Mouse (Mus musculus) C2C12 (cell line): Measurements from ENCODE around the gene Slc43a2. TPM values are rescaled to one million over a fixed set of nuclear protein-coding genes. Genes with fewer than 3 reads are reported as not detected.

Experiments
- H3K27me3 ChIP-seq: one replicate; pipeline ENCODE4 v1.6.1; 2011; ENCODE audit not compliant: control insufficient read depth, insufficient read depth, insufficient read length
- H3K36me3 ChIP-seq: one replicate; pipeline ENCODE4 v1.6.1; 2011; ENCODE audit not compliant: control insufficient read depth, insufficient read depth
- H3K4me3 ChIP-seq: one replicate; pipeline ENCODE4 v1.5.1; 2011; ENCODE audit warnings: mild to moderate bottlenecking, control low read depth; ENCODE audit not compliant: poor library complexity, insufficient read depth, severe bottlenecking
- H3K79me2 ChIP-seq: one replicate; pipeline ENCODE4 v1.6.1; 2011; ENCODE audit not compliant: control insufficient read depth, insufficient read depth
- H3K79me3 ChIP-seq: one replicate; pipeline ENCODE4 v1.6.1; 2011; ENCODE audit warnings: low read depth, control low read depth
- H3ac ChIP-seq: one replicate; pipeline ENCODE3; 2011; ENCODE audit warnings: low read depth; ENCODE audit not compliant: control insufficient read depth, insufficient read length
- CEBPB ChIP-seq: IDR thresholded peaks from one replicate; pipeline ENCODE4 v1.6.1; 2011; ENCODE audit warnings: low read depth, mild to moderate bottlenecking, control low read depth, moderate library complexity
- CTCF ChIP-seq: IDR thresholded peaks from one replicate; pipeline ENCODE4 v1.5.1; 2011; ENCODE audit not compliant: control insufficient read depth, insufficient read depth, insufficient read length
- FOSL1 ChIP-seq: IDR thresholded peaks from one replicate; pipeline ENCODE4 v1.8.0; 2011; ENCODE audit warnings: mild to moderate bottlenecking, low read length; ENCODE audit not compliant: poor library complexity, insufficient read depth, severe bottlenecking
- MAX ChIP-seq: IDR thresholded peaks from one replicate; pipeline ENCODE4 v1.6.1; 2011; ENCODE audit warnings: mild to moderate bottlenecking, control low read depth
- MYOD1 ChIP-seq: IDR thresholded peaks from one replicate; pipeline ENCODE4 v1.6.1; 2011; ENCODE audit warnings: low read depth; ENCODE audit not compliant: control insufficient read depth, insufficient read length
- MYOG ChIP-seq: IDR thresholded peaks from one replicate; pipeline ENCODE4 v1.6.1; 2011; ENCODE audit not compliant: control insufficient read depth, insufficient read length; ENCODE audit errors: extremely low read depth
- USF1 ChIP-seq: IDR thresholded peaks from one replicate; pipeline ENCODE4 v1.6.1; 2011; ENCODE audit warnings: low read depth, mild to moderate bottlenecking, control low read depth, moderate library complexity
- polyA plus RNA-seq: library from polyadenylated mRNA; unstranded; fragments of >200 nt; fragmentation: generic; extraction: Trizol; gene quantifications from one replicate; pipeline ENCODE4 v1.2.1, GENCODE M21; 2012; ENCODE audit warnings: missing spikeins

Slc43a2 gene
- polyA plus RNA-seq, 1 experiment: 2.2 TPM

DNA sequence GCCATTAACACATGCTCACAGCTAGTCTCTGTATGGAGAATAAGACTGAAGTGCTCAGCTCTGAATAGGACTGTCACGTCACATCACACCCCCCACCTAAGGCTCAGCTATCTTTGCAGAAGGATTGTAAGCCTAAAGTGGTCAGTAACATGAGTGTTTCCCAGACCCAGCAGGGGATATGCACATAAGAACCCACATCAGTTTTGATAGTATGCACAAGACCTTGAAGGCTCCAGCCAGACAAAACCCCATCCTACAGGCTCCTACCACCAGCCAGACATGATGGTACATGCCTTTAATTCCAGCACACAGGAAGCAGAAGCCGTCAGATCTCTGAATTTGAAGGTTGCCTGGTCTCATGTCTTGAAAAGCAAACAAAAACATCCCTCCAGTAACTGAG is 78.5 kb downstream of the Slc43a2 start:
- H3K4me3 ChIP-seq: no peak overlapping the region
- H3K79me2 ChIP-seq: no peaks in the 10 kb centered on the region
- H3K36me3 ChIP-seq: peaks cover 77% of the 10 kb centered on the region
- no peak for TF ChIP-seq MAX
- TF ChIP-seq MYOG: no peak
- TF ChIP-seq FOSL1: no peak
- no peak for TF ChIP-seq MYOD1
- TF ChIP-seq USF1: no peak
- TF ChIP-seq CTCF: no peak
- H3K79me3 ChIP-seq: peaks cover 1% of the 10 kb centered on the region
- no peak overlapping the region for H3ac ChIP-seq
- H3K27me3 ChIP-seq: no peaks in the 10 kb centered on the region

DNA sequence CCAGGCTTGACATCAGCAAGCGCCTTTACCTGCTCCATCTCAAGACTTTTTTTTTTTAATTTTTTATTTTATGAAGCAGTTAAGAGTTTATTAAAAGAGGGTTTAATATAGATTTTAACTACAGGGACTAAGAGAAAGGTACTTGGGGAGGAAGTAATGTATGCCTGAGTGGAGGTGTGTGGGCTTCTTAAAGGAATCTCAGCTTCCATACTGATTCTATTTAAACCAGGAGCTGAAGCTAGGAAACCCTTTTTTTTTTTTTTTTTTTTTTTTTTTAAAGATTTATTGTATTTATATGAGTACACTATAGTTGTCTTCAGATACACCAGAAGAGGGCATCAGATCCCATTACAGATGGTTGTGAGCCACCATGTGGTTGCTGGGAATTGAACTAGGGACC is 83.3 kb downstream of the Slc43a2 start:
- Histone ChIP-seq H3ac (no peak overlapping the region), H3K4me3 (no peak overlapping the region), H3K36me3 (peaks cover 79% of the 10 kb centered on the region)

DNA sequence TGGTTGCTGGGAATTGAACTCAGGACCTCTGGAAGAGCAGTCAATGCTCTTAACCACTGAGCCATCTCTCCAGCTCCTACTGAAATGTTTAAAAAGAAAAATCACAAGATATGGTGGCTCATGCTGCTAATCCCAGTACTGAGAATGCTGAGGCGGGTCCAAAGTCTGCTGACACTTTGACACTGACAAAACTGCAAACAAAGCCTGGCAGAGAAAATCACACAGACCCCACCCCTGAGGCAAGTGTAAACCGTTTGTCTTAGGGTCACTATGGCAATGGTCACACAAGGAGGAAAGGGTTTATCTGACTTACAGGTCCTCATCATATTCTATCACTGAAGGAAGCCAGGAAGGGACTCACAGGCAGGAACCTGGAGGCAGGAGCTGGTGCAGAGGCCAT is 84.1 kb downstream of the Slc43a2 start:
- Histone ChIP-seq H3K27me3 (no peaks in the 10 kb centered on the region), H3ac (no peak overlapping the region), H3K79me2 (no peaks in the 10 kb centered on the region), H3K79me3 (peaks cover 1% of the 10 kb centered on the region), H3K4me3 (no peak overlapping the region), H3K36me3 (peaks cover 77% of the 10 kb centered on the region)
- no peak for TF ChIP-seq MYOD1
- TF ChIP-seq FOSL1: no peak

More for the DNA sequence above, 83.3 kb downstream of the Slc43a2 start:
- no peak for TF ChIP-seq CTCF
- no peak for TF ChIP-seq MYOD1
- no peak for TF ChIP-seq FOSL1
- TF ChIP-seq MAX: no peak
- TF ChIP-seq MYOG: no peak
- no peak for TF ChIP-seq USF1
- no peak for TF ChIP-seq CEBPB
- no peaks in the 10 kb centered on the region for H3K27me3 ChIP-seq
- H3K79me3 ChIP-seq: peaks cover 1% of the 10 kb centered on the region
- H3K79me2 ChIP-seq: no peaks in the 10 kb centered on the region

DNA sequence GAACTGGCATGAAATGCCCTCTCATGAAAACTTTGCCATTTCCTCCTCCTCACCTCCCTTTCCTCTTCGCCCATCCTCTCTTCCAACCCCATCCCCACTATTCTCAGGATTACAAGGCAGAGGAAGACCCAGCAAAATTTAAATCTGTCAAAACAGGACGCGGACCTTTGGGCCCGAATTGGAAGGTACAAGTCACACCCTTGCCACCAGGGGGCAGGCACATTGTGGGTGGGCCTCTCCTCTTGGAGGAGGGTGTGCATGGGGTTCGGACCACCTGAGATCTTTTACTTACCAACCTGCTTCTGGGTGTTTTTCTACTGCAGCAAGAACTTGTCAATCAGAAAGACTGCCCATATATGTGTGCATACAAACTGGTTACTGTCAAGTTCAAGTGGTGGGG is 87.6 kb downstream of the Slc43a2 start:
- H3ac ChIP-seq: no peak overlapping the region
- H3K79me3 ChIP-seq: peaks cover 2% of the 10 kb centered on the region
- H3K36me3 ChIP-seq: peaks cover 75% of the 10 kb centered on the region
- no peak overlapping the region for H3K4me3 ChIP-seq
- H3K79me2 ChIP-seq: no peaks in the 10 kb centered on the region
- no peaks in the 10 kb centered on the region for H3K27me3 ChIP-seq
- no peak for TF ChIP-seq MAX
- peak; percentile 10 for TF ChIP-seq CTCF
- no peak for TF ChIP-seq MYOD1
- no peak for TF ChIP-seq CEBPB
- no peak for TF ChIP-seq MYOG
- no peak for TF ChIP-seq FOSL1

DNA sequence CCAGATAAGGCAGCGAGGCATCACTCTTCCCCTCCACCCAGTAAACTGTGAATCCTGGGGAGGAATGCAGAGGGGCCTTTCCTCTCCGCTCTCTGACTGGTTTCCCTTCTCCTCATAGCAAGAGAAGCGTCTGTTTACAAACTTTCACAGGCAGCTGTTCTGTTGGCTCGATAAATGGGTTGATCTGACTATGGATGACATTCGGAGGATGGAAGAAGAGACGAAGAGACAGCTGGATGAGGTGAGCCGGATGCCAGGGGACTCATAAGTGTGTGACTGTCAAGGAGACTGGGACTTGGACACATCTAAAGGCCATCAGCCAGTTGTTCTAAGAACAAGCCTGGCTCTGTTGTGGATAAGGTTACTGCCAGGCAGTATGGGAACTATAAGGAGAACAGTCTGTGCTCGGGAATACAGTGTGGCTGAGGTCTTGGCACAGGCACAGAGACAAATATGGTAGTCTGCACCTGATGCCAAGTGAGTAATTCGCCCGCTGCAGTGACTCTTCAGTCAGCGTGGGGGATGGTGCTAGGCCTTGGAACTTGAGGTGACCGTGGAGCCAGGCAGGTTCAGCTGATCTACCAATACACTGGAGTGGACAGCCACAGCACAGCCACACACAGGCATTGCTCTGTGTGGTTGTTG is 88.8 kb downstream of the Slc43a2 start:
- Histone ChIP-seq H3K79me3 (peaks cover 2% of the 10 kb centered on the region), H3K36me3 (peaks cover 74% of the 10 kb centered on the region), H3K79me2 (no peaks in the 10 kb centered on the region), H3ac (no peak overlapping the region), H3K27me3 (no peaks in the 10 kb centered on the region), H3K4me3 (no peak overlapping the region)
- TF ChIP-seq MYOD1: peak; percentile 21
- TF ChIP-seq CEBPB: no peak
- TF ChIP-seq MAX: no peak

DNA sequence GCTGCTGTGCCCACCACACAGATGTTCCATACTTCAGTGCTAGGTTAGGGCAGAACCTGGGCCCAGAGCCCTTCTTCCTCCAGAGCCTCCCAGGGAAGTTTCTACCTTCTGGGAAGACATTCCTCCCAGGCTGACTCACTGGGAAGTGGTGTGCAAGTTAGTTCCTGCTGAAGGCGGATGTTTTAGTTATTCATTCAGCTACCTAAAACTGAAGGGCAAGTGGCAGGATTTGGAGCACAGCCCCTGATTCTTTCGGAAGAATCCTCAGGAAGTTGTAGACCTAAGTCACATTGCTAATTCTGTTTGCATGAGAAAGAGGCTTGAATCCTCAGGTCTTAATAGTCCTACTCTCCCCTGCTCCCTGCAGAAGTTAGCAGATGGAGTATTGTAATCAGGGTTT is 89.9 kb downstream of the Slc43a2 start:
- Histone ChIP-seq H3K79me3 (peaks cover 2% of the 10 kb centered on the region), H3K27me3 (no peaks in the 10 kb centered on the region), H3K79me2 (no peaks in the 10 kb centered on the region), H3K36me3 (peaks cover 74% of the 10 kb centered on the region), H3K4me3 (no peak overlapping the region), H3ac (no peak overlapping the region)
- no peak for TF ChIP-seq MYOG
- TF ChIP-seq MYOD1: no peak
- TF ChIP-seq CTCF: no peak
- TF ChIP-seq FOSL1: no peak
- TF ChIP-seq MAX: no peak
- TF ChIP-seq USF1: no peak
- no peak for TF ChIP-seq CEBPB
